Mouse (Mus musculus) G1E (cell line): ENCODE data around the gene Rsbn1l. TPM values are rescaled to one million over a fixed set of nuclear protein-coding genes. Genes with fewer than 3 reads are reported as not detected.

Experiments used
- ATAC-seq: 2 replicates; pipeline ENCODE4 v1.8.0; 2016; ENCODE audit warnings: mild to moderate bottlenecking; ENCODE audit not compliant: insufficient number of reproducible peaks, poor library complexity, low FRiP score, severe bottlenecking; ENCODE audit errors: extremely low read depth
- DNase-seq: peaks from one replicate; pipeline ENCODE4 v3.0.0; 2012; ENCODE audit warnings: low spot score
- H3K27me3 ChIP-seq: 2 replicates; pipeline ENCODE4 v1.6.1; 2012; ENCODE audit warnings: mild to moderate bottlenecking, low read length, inconsistent platforms; ENCODE audit not compliant: insufficient read depth
- H3K36me3 ChIP-seq: replicated peaks from 2 replicates; pipeline ENCODE3; 2012; ENCODE audit warnings: mild to moderate bottlenecking, inconsistent platforms
- H3K4me1 ChIP-seq: 2 replicates; pipeline ENCODE4 v1.6.1; 2012; ENCODE audit warnings: low read depth, low read length, inconsistent platforms, mixed read lengths; ENCODE audit not compliant: insufficient read depth
- H3K4me3 ChIP-seq: 2 replicates; pipeline ENCODE4 v1.5.1; 2012; ENCODE audit warnings: low read depth, mild to moderate bottlenecking, inconsistent platforms, low read length, moderate library complexity, mixed read lengths
- H3K9me3 ChIP-seq: replicated peaks from 2 replicates; pipeline ENCODE4 v1.6.1; 2012; ENCODE audit warnings: inconsistent platforms
- CTCF ChIP-seq: IDR thresholded peaks from 2 replicates; pipeline ENCODE4 v1.5.1; 2012; ENCODE audit warnings: low read depth, low read length, inconsistent platforms, mixed read lengths
- GATA1 ChIP-seq: IDR thresholded peaks from 2 replicates; pipeline ENCODE4 v1.6.1; 2012; ENCODE audit warnings: borderline replicate concordance, low read length, inconsistent platforms, mixed read lengths
- GATA2 ChIP-seq: IDR thresholded peaks from 2 replicates; pipeline ENCODE4 v1.6.1; 2012; ENCODE audit warnings: low read depth, low read length, inconsistent platforms, borderline replicate concordance
- POLR2AphosphoS5 ChIP-seq: IDR thresholded peaks from 2 replicates; pipeline ENCODE4 v1.6.1; 2012; ENCODE audit warnings: low read depth, low read length, inconsistent platforms; ENCODE audit not compliant: insufficient replicate concordance
- TAL1 ChIP-seq: conservative IDR thresholded peaks from 2 replicates; pipeline ENCODE4 v1.6.1; 2012; ENCODE audit warnings: low read depth, low read length, inconsistent platforms, mixed read lengths
- polyA plus RNA-seq: library from polyadenylated mRNA; stranded (reverse); fragments of >175 nt; gene quantifications from 2 replicates; pipeline ENCODE4 v1.2.3, GENCODE M21; 2012
- total RNA-seq, 2 experiments: library from RNA; stranded (forward) in 1 of 2; stranded (reverse) in 1 of 2; fragments of 200-1000 nt in 1 of 2; fragments of >200 nt in 1 of 2; fragmentation: Nextera tagmentation in 1 of 2; gene quantifications; 2 replicates each; pipeline ENCODE4 v1.2.3; 2014 to 2017

Rsbn1l gene
- total and polyA plus RNA-seq, 3 experiments = 15.7 to 90.8 (median 69.7) TPM

- Histone ChIP-seq H3K9me3 (no peaks in the 10 kb centered on the region), H3K36me3 (peaks cover 25% of the 10 kb centered on the region), H3K4me1 (peaks cover 70% of the 10 kb centered on the region), H3K27me3 (no peaks in the 10 kb centered on the region), H3K4me3 (no peak overlapping the region)
- DNase-seq (no peak), ATAC-seq (peak; percentile 54; the same call in 1 of the 2 replicates)
- TF ChIP-seq TAL1 (peak; percentile 65), CTCF (no peak)
These were observed 24.9 kb downstream of the Rsbn1l start for GRCm38 (mm10) chr5:20931300-20931699.

GRCm38 (mm10) chr5:20930430-20930829 lies 25.8 kb downstream of the Rsbn1l start:
- peak; percentile 28; the same call in 1 of the 2 replicates for ATAC-seq
- no peak for TF ChIP-seq TAL1
- no peak for TF ChIP-seq GATA1
- TF ChIP-seq GATA2 = no peak
- TF ChIP-seq CTCF = no peak
- no peak for TF ChIP-seq POLR2AphosphoS5
- DNase-seq = no peak
- peaks cover 23% of the 10 kb centered on the region for H3K36me3 ChIP-seq
- H3K4me3 ChIP-seq = no peak overlapping the region; the same call in 1 of the 2 replicates
- no peaks in the 10 kb centered on the region for H3K9me3 ChIP-seq
- H3K4me1 ChIP-seq = peaks cover 64% of the 10 kb centered on the region
- no peaks in the 10 kb centered on the region for H3K27me3 ChIP-seq

- TF ChIP-seq CTCF (no peak), GATA2 (no peak), GATA1 (no peak), POLR2AphosphoS5 (no peak)
- Histone ChIP-seq H3K9me3 (no peaks in the 10 kb centered on the region), H3K36me3 (peaks cover 25% of the 10 kb centered on the region), H3K4me3 (no peak overlapping the region; the same call in 1 of the 2 replicates), H3K4me1 (peaks cover 60% of the 10 kb centered on the region), H3K27me3 (no peaks in the 10 kb centered on the region)
- ATAC-seq (no peak), DNase-seq (no peak)
These were observed 26.5 kb downstream of the Rsbn1l start for GRCm38 (mm10) chr5:20929669-20930151.

GRCm38 (mm10) chr5:20925451-20925850 lies 30.7 kb downstream of the Rsbn1l start:
- H3K36me3 ChIP-seq = peaks cover 51% of the 10 kb centered on the region
- DNase-seq = no peak

GRCm38 (mm10) chr5:20924608-20925007 lies 31.6 kb downstream of the Rsbn1l start:
- ATAC-seq = peak; percentile 40; the same call in 1 of the 2 replicates
- no peak overlapping the region for H3K4me3 ChIP-seq
- TF ChIP-seq CTCF (no peak), POLR2AphosphoS5 (no peak), GATA2 (no peak), TAL1 (no peak), GATA1 (no peak)
- H3K36me3 ChIP-seq = peaks cover 53% of the 10 kb centered on the region
- no peaks in the 10 kb centered on the region for H3K27me3 ChIP-seq
- DNase-seq = no peak
- H3K9me3 ChIP-seq = no peaks in the 10 kb centered on the region
- peaks cover 25% of the 10 kb centered on the region for H3K4me1 ChIP-seq

More at GRCm38 (mm10) chr5:20925451-20925850, 30.7 kb downstream of the Rsbn1l start:
- H3K4me3 ChIP-seq = no peak overlapping the region
- H3K9me3 ChIP-seq = no peaks in the 10 kb centered on the region
- peaks cover 33% of the 10 kb centered on the region for H3K4me1 ChIP-seq
- no peaks in the 10 kb centered on the region for H3K27me3 ChIP-seq
- no peak for ATAC-seq
- TF ChIP-seq GATA2 (no peak), CTCF (no peak), POLR2AphosphoS5 (no peak), TAL1 (no peak), GATA1 (no peak)

GRCm38 (mm10) chr5:20919566-20919965 lies 36.6 kb downstream of the Rsbn1l start:
- Histone ChIP-seq H3K9me3 (no peaks in the 10 kb centered on the region), H3K4me1 (peaks cover 20% of the 10 kb centered on the region), H3K4me3 (no peak overlapping the region), H3K36me3 (peaks cover 57% of the 10 kb centered on the region), H3K27me3 (no peaks in the 10 kb centered on the region)
- DNase-seq (no peak), ATAC-seq (no peak)
- no peak for TF ChIP-seq GATA2
- no peak for TF ChIP-seq TAL1
- no peak for TF ChIP-seq POLR2AphosphoS5
- TF ChIP-seq CTCF = no peak
- TF ChIP-seq GATA1 = no peak

GRCm38 (mm10) chr5:20918967-20919366 lies 37.2 kb downstream of the Rsbn1l start:
- DNase-seq (no peak), ATAC-seq (no peak)
- Histone ChIP-seq H3K9me3 (no peaks in the 10 kb centered on the region), H3K4me3 (no peak overlapping the region), H3K27me3 (no peaks in the 10 kb centered on the region), H3K36me3 (peaks cover 61% of the 10 kb centered on the region), H3K4me1 (peaks cover 25% of the 10 kb centered on the region)
- TF ChIP-seq POLR2AphosphoS5 (no peak), GATA2 (no peak), TAL1 (no peak), CTCF (no peak), GATA1 (no peak)
